Mouse (Mus musculus) ovary, postnatal 10 days (tissue): ENCODE data around the gene Nelfcd.

Experiments used
- DNase-seq: peaks from one replicate; pipeline ENCODE4 v3.0.0; 2022; ENCODE audit warnings: low spot score

Gene Nelfcd

GRCm38 (mm10) chr2:174472818-174473549 is 57.4 kb downstream of the Nelfcd start, which contains the start of gene Prelid3b:
Gene Prelid3b, minus strand, starts transcription at chr2:174473081.
- DNase-seq = peak; percentile 96

GRCm38 (mm10) chr2:174473550-174473927 is 57.9 kb downstream of the Nelfcd start:
- DNase-seq = no peak
